Mouse (Mus musculus) forebrain, postnatal 0 days (tissue): ENCODE results near the gene Krt7. TPM values are rescaled to one million over a fixed set of nuclear protein-coding genes. Genes with fewer than 3 reads are reported as not detected.
A peak's percentile ranks its signal among the peaks of the same experiment; 100 is the strongest.

Experiments used
- ATAC-seq: fragments of 200-750 bp; cut with Nextera tagmentation; 2 replicates; pipeline ENCODE4 v1.8.0; 2017; ENCODE audit warnings: mild to moderate bottlenecking, moderate library complexity
- DNase-seq: peaks from one replicate; pipeline ENCODE4 v3.0.0-alpha.2; 2015
- H3K27ac ChIP-seq: fragments of 300-500 bp; sonication (generic); 2 replicates; pipeline ENCODE4 v1.5.1; 2014; ENCODE audit warnings: low read depth, mild to moderate bottlenecking, antibody characterized with exemption, low read length, moderate library complexity, mixed read lengths
- H3K27me3 ChIP-seq: fragments of 300-500 bp; sonication (generic); 2 replicates; pipeline ENCODE4 v1.6.1; 2014; ENCODE audit warnings: mild to moderate bottlenecking, low read length, mixed read lengths; ENCODE audit not compliant: insufficient read depth
- H3K36me3 ChIP-seq: fragments of 300-500 bp; sonication (generic); 2 replicates; pipeline ENCODE4 v1.6.1; 2014; ENCODE audit warnings: mild to moderate bottlenecking, moderate library complexity; ENCODE audit not compliant: insufficient read depth
- H3K4me1 ChIP-seq: fragments of 300-500 bp; sonication (generic); 2 replicates; pipeline ENCODE4 v1.6.1; 2014; ENCODE audit warnings: antibody characterized with exemption; ENCODE audit not compliant: insufficient read depth
- H3K4me2 ChIP-seq: fragments of 300-500 bp; sonication (generic); 2 replicates; pipeline ENCODE4 v1.6.1; 2014; ENCODE audit warnings: low read depth, mild to moderate bottlenecking, moderate library complexity
- H3K4me3 ChIP-seq: fragments of 300-500 bp; sonication (generic); 2 replicates; pipeline ENCODE4 v1.5.1; 2014; ENCODE audit warnings: low read depth, low read length, mixed read lengths
- H3K9ac ChIP-seq: fragments of 300-500 bp; sonication (generic); 2 replicates; pipeline ENCODE4 v1.6.1; 2014; ENCODE audit warnings: mild to moderate bottlenecking
- H3K9me3 ChIP-seq: fragments of 300-500 bp; sonication (generic); 2 replicates; pipeline ENCODE4 v1.6.1; 2016; ENCODE audit warnings: low read length
- CTCF ChIP-seq: sonication (generic); IDR thresholded peaks from 2 replicates; pipeline ENCODE4 v1.5.1; 2016; ENCODE audit warnings: antibody characterized with exemption, control low read depth, low read depth
- WGBS: fragments of 180-500 bp; shearing (Covaris S2); extraction: QIAGEN DNeasy Blood & Tissue Kit; methylation state at CpG from one replicate; pipeline ENCODE4 v1.1.7; 2014; 5-methylcytosine and 5-hydroxymethylcytosine counted together
- polyA plus RNA-seq: library from polyadenylated mRNA; unstranded; fragments of >200 nt; fragmentation: Nextera tagmentation; extraction: Ambion mirVana; gene quantifications from 2 replicates; pipeline ENCODE4 v1.2.1, GENCODE M21; 2015
- total RNA-seq: library from RNA; depleted of rRNA; stranded (reverse); fragments of >200 nt; gene quantifications from 2 replicates; pipeline ENCODE4 v1.2.3, GENCODE M21; 2014

The Krt7 gene
- total and polyA plus RNA-seq, 2 experiments from 2014 or later = 0.24 to 0.29 TPM

DNA sequence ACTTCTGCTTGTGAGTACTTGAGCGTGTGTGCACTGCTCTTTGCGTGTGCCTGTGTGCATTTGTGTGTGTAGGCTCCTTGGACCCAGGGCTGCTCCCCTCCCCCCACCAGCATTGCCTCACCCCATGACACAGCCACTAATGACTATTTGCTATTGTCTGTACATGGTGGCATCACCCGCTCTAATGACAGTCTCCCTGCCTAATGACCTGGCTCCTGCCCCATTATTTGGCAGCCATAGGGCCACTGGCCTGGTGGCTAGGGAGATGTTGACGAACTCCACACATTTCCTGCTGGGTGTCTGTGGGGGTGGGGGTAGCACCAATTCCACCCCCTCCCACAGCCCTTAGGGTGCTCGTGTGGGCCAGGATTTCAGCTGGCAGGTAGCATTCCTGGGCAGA lies 32.2 kb upstream of the Krt7 start:
- Histone ChIP-seq H3K4me1 (0 out of 2 replicates have a peak, but pooled peaks cover 4% of the 10 kb centered on the region), H3K27ac (no peak overlapping the region), H3K4me3 (no peak overlapping the region), H3K4me2 (no peak overlapping the region), H3K36me3 (no peaks in the 10 kb centered on the region), H3K9me3 (no peaks in the 10 kb centered on the region), H3K27me3 (no peaks in the 10 kb centered on the region), H3K9ac (no peak overlapping the region)
- 49% methylated on average over 5 of the region's 5 CpGs for WGBS
- ATAC-seq = no peak
- no peak for TF ChIP-seq CTCF
- DNase-seq = no peak

DNA sequence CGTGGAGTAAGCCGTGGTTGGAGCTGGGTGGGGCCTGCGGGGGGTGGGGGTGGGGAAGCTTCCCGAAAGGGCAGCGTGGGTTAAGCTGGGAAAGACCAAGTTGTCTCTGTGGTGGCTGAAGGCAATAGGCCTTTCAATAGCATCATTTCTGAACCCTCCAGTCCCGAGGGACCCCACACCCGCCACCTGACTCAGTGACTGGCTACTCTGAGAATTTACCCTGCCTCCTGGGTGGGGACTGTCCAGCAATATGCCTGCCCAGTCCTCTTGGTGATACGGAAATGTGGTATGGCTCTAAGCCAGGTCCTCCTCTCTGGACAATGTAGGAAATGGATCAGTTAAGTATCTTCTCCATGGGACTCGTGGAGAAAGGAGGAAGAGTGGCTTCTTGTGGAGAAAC lies 29.1 kb upstream of the Krt7 start:
- no peak overlapping the region for H3K9ac ChIP-seq
- no peaks in the 10 kb centered on the region for H3K36me3 ChIP-seq
- no peaks in the 10 kb centered on the region for H3K9me3 ChIP-seq
- no peak overlapping the region for H3K27ac ChIP-seq
- DNase-seq = no peak
- H3K4me1 ChIP-seq = no peaks in the 10 kb centered on the region
- no peak overlapping the region for H3K4me2 ChIP-seq
- H3K27me3 ChIP-seq = no peaks in the 10 kb centered on the region
- H3K4me3 ChIP-seq = no peak overlapping the region
- 69% methylated on average over 9 of the region's 9 CpGs for WGBS
- no peak for TF ChIP-seq CTCF
- ATAC-seq = no peak

DNA sequence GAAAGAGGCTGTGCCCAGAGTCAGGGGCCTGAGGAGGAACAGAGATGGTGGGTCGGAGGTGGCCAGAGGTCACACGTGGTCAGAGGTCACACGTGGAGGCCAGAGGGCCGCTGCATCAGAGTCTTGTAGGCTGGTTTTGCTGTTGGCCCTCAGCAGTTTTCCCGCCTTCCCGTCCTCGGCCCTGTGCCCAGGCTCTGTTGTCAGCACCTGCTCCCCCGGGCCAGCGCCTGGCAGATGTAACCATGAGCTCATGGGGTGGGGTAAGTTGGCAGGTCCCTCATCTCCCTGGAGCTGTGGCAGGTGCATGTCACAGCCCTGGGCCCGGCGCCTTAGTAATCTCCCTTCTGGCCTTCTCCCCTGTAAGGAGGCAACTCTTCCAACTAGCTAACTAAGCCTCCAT lies 28.0 kb upstream of the Krt7 start:
- no peaks in the 10 kb centered on the region for H3K4me1 ChIP-seq
- 83% methylated on average over 11 of the region's 11 CpGs for WGBS
- H3K9me3 ChIP-seq = no peaks in the 10 kb centered on the region
- no peak overlapping the region for H3K9ac ChIP-seq
- no peak for ATAC-seq
- no peak overlapping the region for H3K27ac ChIP-seq
- H3K27me3 ChIP-seq = no peaks in the 10 kb centered on the region
- H3K36me3 ChIP-seq = no peaks in the 10 kb centered on the region
- no peak overlapping the region for H3K4me2 ChIP-seq
- H3K4me3 ChIP-seq = no peak overlapping the region
- DNase-seq = no peak
- TF ChIP-seq CTCF = no peak

DNA sequence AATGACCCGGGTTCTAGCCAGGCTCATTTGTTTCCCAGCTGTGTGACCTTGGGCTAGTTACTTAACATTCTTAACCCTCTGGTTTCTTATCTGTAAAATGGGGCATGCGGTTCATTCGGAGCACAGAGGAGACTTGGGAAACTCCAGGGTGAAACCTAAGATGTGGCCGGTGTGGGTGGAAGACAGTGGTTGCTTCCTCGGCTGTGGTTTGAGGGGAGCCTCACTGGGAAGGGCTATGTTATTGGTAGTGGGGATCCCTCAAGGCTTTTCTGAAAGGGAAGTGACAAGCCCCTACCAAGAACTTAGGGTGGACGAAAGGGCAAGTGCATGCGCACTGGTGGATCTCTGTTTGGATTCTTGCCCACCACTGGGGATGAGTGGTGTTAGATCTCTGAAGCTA lies 26.2 kb upstream of the Krt7 start:
- Histone ChIP-seq H3K9ac (no peak overlapping the region), H3K9me3 (no peaks in the 10 kb centered on the region), H3K27ac (no peak overlapping the region), H3K36me3 (no peaks in the 10 kb centered on the region), H3K4me3 (no peak overlapping the region), H3K4me2 (no peak overlapping the region), H3K4me1 (no peaks in the 10 kb centered on the region), H3K27me3 (no peaks in the 10 kb centered on the region)
- WGBS = 74% methylated on average over 7 of the region's 7 CpGs
- TF ChIP-seq CTCF = no peak
- DNase-seq = no peak
- ATAC-seq = no peak

DNA sequence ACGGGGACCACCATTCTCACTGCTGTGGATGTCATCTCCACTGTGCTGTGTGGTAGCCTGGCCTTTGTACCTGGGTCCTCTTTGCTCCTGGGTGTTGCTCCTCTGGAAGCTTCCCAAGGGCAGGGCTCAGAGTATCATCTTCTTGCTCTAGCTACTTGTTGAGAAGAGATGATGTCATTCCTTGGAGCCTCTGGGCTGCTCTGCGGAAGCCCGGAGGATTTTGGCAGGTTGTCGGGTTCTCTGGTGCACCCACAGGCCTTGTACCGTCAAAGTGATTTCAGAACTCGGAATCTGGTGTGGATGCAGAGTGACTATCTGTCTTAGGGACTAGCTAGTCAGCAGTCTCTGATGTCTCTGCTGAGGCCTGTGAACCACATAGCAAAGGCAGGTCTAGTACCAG lies 25.8 kb upstream of the Krt7 start:
- Histone ChIP-seq H3K4me1 (no peaks in the 10 kb centered on the region), H3K9me3 (no peaks in the 10 kb centered on the region), H3K27ac (no peak overlapping the region), H3K36me3 (no peaks in the 10 kb centered on the region), H3K9ac (no peak overlapping the region), H3K4me3 (no peak overlapping the region), H3K27me3 (no peaks in the 10 kb centered on the region), H3K4me2 (no peak overlapping the region)
- no peak for ATAC-seq
- DNase-seq = no peak
- WGBS = 81% methylated on average over 6 of the region's 6 CpGs
- TF ChIP-seq CTCF = no peak

DNA sequence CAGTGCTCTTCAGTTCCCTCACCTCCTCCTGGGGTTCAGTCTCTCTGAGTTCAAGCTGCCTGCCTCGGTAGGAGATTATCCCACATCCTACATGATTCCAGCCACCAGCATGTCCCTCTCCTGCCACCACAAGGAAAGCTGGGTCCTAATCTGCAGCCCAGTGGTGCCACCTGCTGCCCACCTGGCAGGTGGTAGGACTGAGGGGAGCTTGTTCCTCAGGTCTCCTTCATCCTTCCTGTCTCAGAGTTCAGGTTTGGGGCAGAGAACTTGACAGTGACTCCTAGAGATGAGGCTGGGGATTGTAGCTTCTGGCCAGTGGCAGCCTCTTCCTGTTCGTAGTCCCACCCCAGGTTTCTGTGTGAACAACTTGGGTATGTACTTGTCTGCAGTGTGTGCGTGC lies 23.7 kb upstream of the Krt7 start:
- Histone ChIP-seq H3K36me3 (no peaks in the 10 kb centered on the region), H3K9me3 (no peaks in the 10 kb centered on the region), H3K9ac (no peak overlapping the region), H3K27me3 (no peaks in the 10 kb centered on the region), H3K4me2 (no peak overlapping the region), H3K4me1 (no peaks in the 10 kb centered on the region), H3K4me3 (no peak overlapping the region), H3K27ac (no peak overlapping the region)
- ATAC-seq = no peak
- WGBS = 66% methylated on average over 3 of the region's 3 CpGs
- TF ChIP-seq CTCF = peak; percentile 46
- no peak for DNase-seq

DNA sequence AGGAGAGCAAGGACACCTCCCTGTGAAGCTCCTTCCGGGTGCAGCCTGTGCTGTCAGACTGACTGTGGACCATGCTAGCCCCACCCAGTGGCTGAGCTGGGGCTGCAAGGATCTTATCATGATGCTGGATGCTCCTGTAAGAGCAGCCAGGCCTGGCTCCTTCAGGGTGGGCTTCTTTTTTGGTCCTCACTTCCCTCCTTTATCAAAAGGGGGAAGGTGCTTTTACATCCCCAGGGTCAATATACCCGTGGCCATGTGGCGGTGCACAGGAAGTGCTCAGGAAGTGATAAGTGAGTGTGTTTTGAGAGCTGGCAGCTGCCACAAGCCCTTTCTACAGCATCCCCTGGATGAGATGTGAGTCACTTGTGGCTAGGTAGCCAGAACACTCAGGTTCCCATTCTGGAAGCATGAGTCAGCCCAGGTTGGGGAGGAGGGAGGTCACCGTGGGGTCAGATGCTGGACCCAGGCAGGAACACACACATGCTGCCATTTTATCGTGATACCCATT lies 22.8 kb upstream of the Krt7 start:
- Histone ChIP-seq H3K36me3 (no peaks in the 10 kb centered on the region), H3K27me3 (no peaks in the 10 kb centered on the region), H3K4me1 (no peaks in the 10 kb centered on the region), H3K4me3 (no peak overlapping the region), H3K27ac (no peak overlapping the region), H3K9me3 (no peaks in the 10 kb centered on the region), H3K4me2 (no peak overlapping the region), H3K9ac (no peak overlapping the region)
- peak; percentile 33; the same call in 1 of the 2 replicates for TF ChIP-seq CTCF
- ATAC-seq (no peak), DNase-seq (no peak)
- WGBS = 71% methylated on average over 5 of the region's 5 CpGs

DNA sequence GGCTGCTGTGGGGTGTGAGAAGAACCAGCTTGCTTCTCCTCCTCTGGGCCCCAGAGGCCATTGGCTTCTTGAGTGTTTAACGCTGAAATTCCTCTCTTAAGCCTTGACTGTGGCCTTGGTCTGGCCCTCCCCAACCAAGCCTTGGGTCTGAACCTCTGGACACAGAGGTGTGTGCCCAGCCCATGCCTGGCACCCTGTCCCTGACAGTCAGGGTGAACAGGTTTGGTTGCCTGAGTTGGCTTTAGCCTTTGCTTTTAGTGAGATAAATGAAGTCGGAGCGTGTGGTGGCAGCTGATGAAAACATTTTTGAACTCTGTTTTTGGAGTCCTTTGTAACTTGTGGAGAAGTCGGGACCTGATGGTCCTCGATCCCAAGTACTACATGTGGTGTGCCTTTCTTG lies 20.6 kb upstream of the Krt7 start:
- no peaks in the 10 kb centered on the region for H3K27me3 ChIP-seq
- WGBS = 87% methylated on average over 5 of the region's 5 CpGs

More for the DNA sequence above, 20.6 kb upstream of the Krt7 start:
- H3K4me2 ChIP-seq = no peak overlapping the region
- no peak for TF ChIP-seq CTCF
- H3K4me1 ChIP-seq = no peaks in the 10 kb centered on the region
- no peak for ATAC-seq
- H3K27ac ChIP-seq = no peak overlapping the region
- H3K9ac ChIP-seq = no peak overlapping the region
- no peaks in the 10 kb centered on the region for H3K9me3 ChIP-seq
- DNase-seq = no peak
- H3K4me3 ChIP-seq = no peak overlapping the region
- H3K36me3 ChIP-seq = no peaks in the 10 kb centered on the region
